Mouse (Mus musculus) CD8-positive naive resting alpha-beta T cell, adult 57 days (primary cell): ENCODE results near the gene Mmel1. TPM values are rescaled to one million over a fixed set of nuclear protein-coding genes. Genes with fewer than 3 reads are reported as not detected.

Experiments used
- total RNA-seq: library from RNA; stranded (reverse); gene quantifications from one replicate; pipeline ENCODE4 v1.2.4, GENCODE M21; 2023

The Mmel1 gene
- total RNA-seq = not detected

GRCm38 (mm10) chr4:154869440-154869839, at the start of gene Mmel1:
Mmel1 (plus strand) TSS chr4:154869585.

GRCm38 (mm10) chr4:154837170-154837569, 32.2 kb upstream of the Mmel1 start, which contains the start of gene Ttc34:
Ttc34 (plus strand) TSS chr4:154837459.

GRCm38 (mm10) chr4:154898506-154899446, 29.4 kb downstream of the Mmel1 start, which contains the start of gene Fam213b:
Fam213b (minus strand) TSS chr4:154899135.

GRCm38 (mm10) chr4:154928395-154929087, 59.2 kb downstream of the Mmel1 start, which contains the start of gene Tnfrsf14:
Tnfrsf14 (minus strand) TSS chr4:154928563.

Other genes with a start within 250 kb of the Mmel1 start
- 1.7 TPM for gene Prdm16, start 232.7 kb upstream of the Mmel1 start, total RNA-seq
- gene Actrt2, start 201.7 kb upstream of the Mmel1 start, total RNA-seq = not detected
- gene Ttc34, start 32.1 kb upstream of the Mmel1 start, total RNA-seq = not detected
- 1.4 TPM for gene Fam213b, start 29.6 kb downstream of the Mmel1 start, total RNA-seq
- 133 TPM for gene Tnfrsf14, start 59.0 kb downstream of the Mmel1 start, total RNA-seq
- gene Hes5, start 91.3 kb downstream of the Mmel1 start, total RNA-seq = 1.5 TPM
- gene Pank4, start 94.5 kb downstream of the Mmel1 start, total RNA-seq = 105 TPM
- 0.18 TPM for gene Plch2, start 187.2 kb downstream of the Mmel1 start, total RNA-seq
- 10.2 TPM for gene Pex10, start 197.4 kb downstream of the Mmel1 start, total RNA-seq
- 60.6 TPM for gene Rer1, start 216.8 kb downstream of the Mmel1 start, total RNA-seq
- 3.8 TPM for gene Morn1, start 217.0 kb downstream of the Mmel1 start, total RNA-seq